Mouse (Mus musculus): ENCODE measurements around the gene Gm44. TPM values are rescaled to one million over a fixed set of nuclear protein-coding genes. Genes with fewer than 3 reads are reported as not detected.
"Not testable (repeated sequence)": the region's sequence is repeated elsewhere in the genome, so short reads cannot be mapped to it uniquely, and the experiment has no call there.

Gene Gm44
- polyA plus RNA-seq (2015; fragmentation: Nextera tagmentation; extraction: Ambion mirVana): not detected in 2 replicates

DNA sequence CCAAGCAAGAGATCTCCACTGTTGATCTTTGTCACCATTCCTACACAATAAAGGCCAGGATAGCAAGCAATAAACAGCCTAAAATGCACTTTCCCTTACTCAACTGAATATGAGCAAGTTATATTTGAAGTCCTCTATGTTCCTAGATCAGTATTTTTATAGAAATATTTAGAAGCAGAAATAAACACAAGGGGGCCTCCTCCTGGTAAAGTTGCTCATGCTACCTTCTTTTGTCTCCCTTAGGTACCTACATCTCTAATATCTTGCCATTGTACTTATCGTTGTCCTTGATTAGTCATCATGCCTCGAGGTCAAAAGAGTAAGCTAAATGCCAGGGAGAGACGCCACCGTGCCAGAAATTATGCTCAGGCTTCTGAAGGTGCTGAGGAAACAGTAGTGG is at the start of gene Gm44:
Gene Gm44 (plus strand): TSS at position 301 of the 400 bp plus-strand sequence.
- Histone ChIP-seq H3K27ac (no peak within 1 kb of the TSS), H3K4me2 (no peak within 1 kb of the TSS), H3K4me3 (no peak within 1 kb of the TSS), H3K36me3 (no peaks in the 10 kb centered on the region), H3K27me3 (no peaks in the 10 kb centered on the region), H3K9ac (no peak within 1 kb of the TSS), H3K4me1 (no peaks in the 10 kb centered on the region), H3K9me3 (no peaks in the 10 kb centered on the region)
- no peak for ATAC-seq (ENCODE audit: insufficient number of reproducible peaks, insufficient read depth, low FRiP score, low TSS enrichment, low read depth)
- 83% methylated on average over 4 of the region's 4 CpGs for WGBS

DNA sequence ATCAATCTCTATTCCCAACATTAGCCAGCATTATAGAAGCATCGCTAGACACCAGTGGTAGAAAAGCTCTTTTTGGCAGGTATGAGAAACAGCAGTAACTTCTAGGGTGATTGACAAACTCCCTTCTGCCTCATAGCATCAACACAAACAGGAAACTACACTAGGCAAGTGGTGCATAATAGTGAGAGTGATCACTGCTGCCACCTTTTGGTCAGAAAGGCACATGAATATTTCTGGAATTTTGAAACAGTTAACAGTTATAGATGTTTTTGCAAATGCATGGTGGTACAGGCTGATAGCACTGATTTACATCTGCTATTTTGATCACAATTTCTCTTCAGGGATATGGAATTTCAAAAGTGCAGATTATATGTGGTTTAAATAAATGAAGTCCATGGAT is 36.0 kb downstream of the Gm44 start:
- H3K27ac ChIP-seq: no peak overlapping the region
- no peak overlapping the region for H3K4me3 ChIP-seq
- no peaks in the 10 kb centered on the region for H3K27me3 ChIP-seq
- no peaks in the 10 kb centered on the region for H3K4me1 ChIP-seq
- 71% methylated on average over 1 of the region's 1 CpGs for WGBS
- H3K4me2 ChIP-seq: no peak overlapping the region
- no peak for ATAC-seq (ENCODE audit: insufficient number of reproducible peaks, insufficient read depth, low FRiP score, low TSS enrichment, low read depth)
- no peaks in the 10 kb centered on the region for H3K9me3 ChIP-seq
- no peaks in the 10 kb centered on the region for H3K36me3 ChIP-seq
- no peak overlapping the region for H3K9ac ChIP-seq

DNA sequence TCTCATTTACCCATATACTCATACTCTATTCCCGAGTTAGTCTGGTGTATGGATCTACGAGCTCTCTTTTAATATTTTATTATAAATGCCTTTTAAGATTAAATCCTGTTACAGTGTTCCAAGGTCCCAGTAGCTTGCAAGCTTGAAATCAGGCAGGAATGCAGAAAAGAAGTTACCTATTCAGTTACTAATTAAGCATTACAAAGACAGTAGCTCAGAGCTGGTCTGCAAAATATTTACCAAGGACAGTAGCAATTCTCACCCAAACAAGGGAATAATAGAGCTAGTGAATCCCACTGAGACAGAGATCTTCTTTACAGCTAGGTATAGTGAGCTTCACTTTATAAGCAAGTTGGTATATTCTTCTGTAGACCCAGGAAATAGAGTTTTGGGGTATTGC is 46.3 kb downstream of the Gm44 start:
- not testable (repeated sequence) for H3K4me3 ChIP-seq; H3K27me3 ChIP-seq; H3K4me2 ChIP-seq; ATAC-seq (ENCODE audit: insufficient number of reproducible peaks, insufficient read depth, low FRiP score, low TSS enrichment, low read depth); H3K27ac ChIP-seq; H3K9me3 ChIP-seq; H3K36me3 ChIP-seq; H3K9ac ChIP-seq; H3K4me1 ChIP-seq
- WGBS: 72% methylated on average over 2 of the region's 2 CpGs

Data from embryonic facial prominence, embryonic 13.5 days (tissue).